Mouse (Mus musculus) hematopoietic multipotent progenitor cell, adult 10-12 weeks (in vitro differentiated cells): ENCODE measurements around the gene Gm6176. TPM values are rescaled to one million over a fixed set of nuclear protein-coding genes. Genes with fewer than 3 reads are reported as not detected.

ENCODE experiments used
- polyA plus RNA-seq: library from polyadenylated mRNA; stranded (reverse); fragments of >175 nt; gene quantifications from 2 replicates; pipeline ENCODE4 v1.2.3, GENCODE M21; 2012; ENCODE audit warnings: low replicate concordance

Gene Gm6176
- not detected in 2 replicates for polyA plus RNA-seq

DNA sequence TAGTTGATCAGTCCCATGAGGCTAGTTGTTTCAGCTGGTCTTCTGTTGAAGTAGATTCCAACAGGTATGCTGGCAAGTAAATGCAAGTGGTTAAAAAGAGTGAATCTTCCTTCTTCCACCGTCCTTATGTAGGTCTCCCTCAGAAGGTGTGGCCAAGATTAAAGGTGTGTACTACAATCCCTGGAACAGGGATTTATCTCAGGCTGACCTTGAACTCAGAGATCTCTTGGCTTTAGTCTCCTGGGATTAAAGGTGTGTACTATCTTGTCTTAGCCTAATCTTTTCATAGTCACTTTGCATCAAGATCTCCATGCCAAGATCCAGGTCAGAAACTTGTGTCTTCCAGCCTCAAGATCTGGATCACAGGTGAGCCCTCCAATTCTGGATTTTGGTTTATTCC, at the start of gene Gm6176:
Gene Gm6176, minus strand, starts transcription at position 101 of the 400 bp plus-strand sequence.

DNA sequence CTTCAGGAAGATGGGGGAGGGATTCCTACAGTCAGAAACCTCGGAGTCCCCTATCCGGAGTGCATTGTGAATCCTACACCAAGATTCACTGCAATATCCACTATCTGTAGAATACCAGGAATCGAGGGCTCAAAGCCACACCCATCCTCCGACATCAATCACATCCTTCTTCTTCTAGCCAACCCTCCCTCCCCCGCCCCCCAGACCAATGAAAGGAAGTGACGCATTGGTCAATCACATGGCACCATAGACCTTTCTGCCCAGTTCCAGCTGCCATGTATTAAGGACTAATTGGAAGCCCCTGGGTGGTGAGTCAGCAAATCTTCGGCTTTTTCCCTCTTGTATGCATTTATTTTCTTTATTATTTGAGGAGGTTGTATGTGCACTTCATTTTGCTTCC, 12.7 kb upstream of the Gm6176 start, which contains the start of gene Vmn1r139:
Gene Vmn1r139, plus strand, starts transcription at position 301 of the 400 bp plus-strand sequence.

DNA sequence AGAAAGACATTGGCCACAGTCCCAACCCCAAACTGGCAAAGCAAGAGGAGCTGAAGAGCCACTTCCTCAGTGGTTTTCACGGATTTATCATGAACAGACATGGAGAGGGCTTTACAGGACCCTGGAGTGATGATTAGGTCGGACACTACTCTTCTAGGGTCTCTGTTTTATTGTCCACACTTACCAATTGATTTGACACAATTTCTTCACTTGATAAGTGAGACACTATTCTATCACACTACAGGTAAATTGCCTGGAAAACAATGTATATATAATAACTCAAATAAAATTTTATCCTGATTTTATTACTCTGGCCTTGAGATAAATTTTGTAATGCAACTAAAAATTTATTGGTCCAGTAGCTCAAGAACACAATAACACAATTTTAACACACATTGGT, 27.3 kb downstream of the Gm6176 start, which contains the start of gene Vmn1r138:
Gene Vmn1r138, minus strand, starts transcription at position 101 of the 400 bp plus-strand sequence.

Other genes with a start within 250 kb of the Gm6176 start
- gene Vmn1r135, start 224.0 kb downstream of the Gm6176 start, polyA plus RNA-seq: not detected in 2 replicates
- not detected in 2 replicates for gene Gm5725, start 212.0 kb downstream of the Gm6176 start, polyA plus RNA-seq
- not detected in 2 replicates for gene Gm5891, start 135.0 kb downstream of the Gm6176 start, polyA plus RNA-seq
- not detected in 2 replicates for gene Vmn1r137, start 61.7 kb downstream of the Gm6176 start, polyA plus RNA-seq
- not detected in 2 replicates for gene Vmn1r138, start 27.4 kb downstream of the Gm6176 start, polyA plus RNA-seq
- gene Vmn1r139, start 12.8 kb upstream of the Gm6176 start, polyA plus RNA-seq: not detected in 2 replicates
- gene Gm16451, start 61.9 kb upstream of the Gm6176 start, polyA plus RNA-seq: not detected in 2 replicates
- gene Gm10666, start 78.4 kb upstream of the Gm6176 start, polyA plus RNA-seq: not detected in 2 replicates
- gene Vmn1r142, start 107.7 kb upstream of the Gm6176 start, polyA plus RNA-seq: not detected in 2 replicates
- gene Vmn1r143, start 133.1 kb upstream of the Gm6176 start, polyA plus RNA-seq: not detected in 2 replicates
- not detected in 2 replicates for gene Gm8653, start 145.0 kb upstream of the Gm6176 start, polyA plus RNA-seq
- not detected in 2 replicates for gene Gm8453, start 173.2 kb upstream of the Gm6176 start, polyA plus RNA-seq